Mouse (Mus musculus) small intestine, adult 2 months (tissue): ENCODE measurements at regions not wholly inside any gene's neighbourhood (a gene's known extent, or its start where the extent isn't known, plus 50 kb on each side); places are given as distances from the start of the nearest gene placed in this dataset.

Source experiments
- CTCF ChIP-seq: fragments of 200-500 bp; IDR thresholded peaks from 2 replicates; pipeline ENCODE4 v1.5.1; 2012; ENCODE audit warnings: low read depth, mild to moderate bottlenecking, control low read depth, inconsistent platforms, low read length, moderate library complexity, mixed read lengths; ENCODE audit not compliant: insufficient replicate concordance, insufficient read length; ENCODE audit errors: extremely low read depth
- POLR2A ChIP-seq: fragments of 200-500 bp; IDR thresholded peaks from 2 replicates; pipeline ENCODE4 v1.6.1; 2012; ENCODE audit warnings: low read depth, mild to moderate bottlenecking, control low read depth, inconsistent platforms, low read length, moderate library complexity

DNA sequence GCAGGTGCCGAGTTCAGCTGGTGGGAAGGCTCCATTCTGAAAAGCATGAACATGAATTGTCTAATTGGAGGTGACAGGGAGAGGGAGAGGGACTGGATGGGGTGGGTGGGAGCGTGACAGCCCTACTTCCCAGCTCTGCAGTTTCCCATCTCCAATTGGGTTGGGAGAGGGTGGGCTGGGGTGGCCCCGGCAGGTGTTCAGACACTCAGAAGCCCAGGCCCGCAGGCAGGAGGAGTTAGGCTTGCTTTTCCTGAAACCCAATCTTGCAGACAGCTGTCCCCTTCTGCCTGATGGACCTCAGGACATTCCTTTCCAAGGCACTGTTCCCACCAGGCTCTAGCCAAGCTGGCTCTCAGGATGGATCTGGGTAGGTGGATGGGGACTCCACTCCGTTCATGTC, 51.9 kb upstream of the Cdon start:
- TF ChIP-seq POLR2A: no peak
- no peak for TF ChIP-seq CTCF
